Mouse (Mus musculus): ENCODE measurements around the gene Mon2.
"Not testable (repeated sequence)": the region's sequence is repeated elsewhere in the genome, so short reads cannot be mapped to it uniquely, and the experiment has no call there.

The Mon2 gene

DNA sequence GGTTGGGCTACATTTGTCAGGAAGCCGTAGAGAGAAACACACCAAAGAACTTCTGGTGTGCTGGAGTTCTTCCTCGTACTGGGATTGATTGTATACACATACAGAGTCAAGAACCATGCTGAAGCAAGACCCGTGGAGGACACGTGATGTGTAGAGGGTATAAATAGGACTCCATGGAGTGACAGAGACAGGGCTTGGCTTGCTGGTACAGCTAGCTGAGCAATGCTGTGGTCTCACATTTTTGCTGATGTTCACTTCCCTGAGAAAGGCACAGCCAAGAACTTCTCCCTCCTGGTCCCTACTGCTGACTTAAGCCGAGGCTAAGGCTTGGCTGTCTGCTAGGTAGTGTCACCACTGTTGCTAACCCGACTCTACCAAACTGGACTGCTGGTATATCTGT lies 15.5 kb downstream of the Mon2 start:
- DNase-seq (ENCODE audit: extremely low spot score, low read depth, low spot score), result no peak

DNA sequence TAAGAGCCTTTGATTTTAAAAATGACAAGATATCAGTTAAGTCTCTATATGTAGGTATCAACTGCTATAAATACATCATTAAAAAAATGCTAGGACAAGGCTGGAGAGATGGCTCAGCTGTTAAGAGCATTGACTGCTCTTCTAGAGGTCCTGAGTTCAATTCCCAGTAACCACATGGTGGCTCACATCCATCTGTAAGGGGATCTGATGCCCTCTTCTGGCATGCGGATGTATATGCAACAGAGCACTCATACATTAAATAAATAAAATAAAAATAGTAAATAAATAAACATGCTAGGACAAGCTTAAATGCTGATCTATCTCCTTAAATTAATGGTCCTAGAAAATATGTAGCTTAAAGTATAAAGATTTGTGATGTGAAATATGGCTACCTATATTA lies 19.2 kb downstream of the Mon2 start:
- no peak for DNase-seq (ENCODE audit: extremely low spot score, low read depth, low spot score)

DNA sequence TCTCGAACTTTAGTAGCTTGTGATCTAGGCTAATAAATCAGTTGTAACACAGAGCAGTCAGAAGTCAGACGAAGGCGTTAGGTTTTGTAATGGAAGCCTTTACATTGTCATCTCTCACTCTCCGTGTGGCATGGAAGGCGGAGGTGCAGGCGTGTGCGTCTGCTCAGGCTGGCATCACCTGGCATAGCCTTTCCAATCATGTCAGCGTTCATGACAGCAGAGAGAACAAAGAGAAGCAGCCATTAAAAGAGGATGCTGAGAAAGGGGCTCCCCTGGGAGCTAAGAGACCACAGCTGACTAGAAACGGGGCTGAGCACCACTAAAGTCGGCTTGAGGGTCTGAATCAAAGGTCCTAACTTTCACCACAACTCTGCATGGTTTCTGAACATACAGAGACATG lies 19.8 kb downstream of the Mon2 start:
- DNase-seq (ENCODE audit: extremely low spot score, low read depth, low spot score), result no peak

DNA sequence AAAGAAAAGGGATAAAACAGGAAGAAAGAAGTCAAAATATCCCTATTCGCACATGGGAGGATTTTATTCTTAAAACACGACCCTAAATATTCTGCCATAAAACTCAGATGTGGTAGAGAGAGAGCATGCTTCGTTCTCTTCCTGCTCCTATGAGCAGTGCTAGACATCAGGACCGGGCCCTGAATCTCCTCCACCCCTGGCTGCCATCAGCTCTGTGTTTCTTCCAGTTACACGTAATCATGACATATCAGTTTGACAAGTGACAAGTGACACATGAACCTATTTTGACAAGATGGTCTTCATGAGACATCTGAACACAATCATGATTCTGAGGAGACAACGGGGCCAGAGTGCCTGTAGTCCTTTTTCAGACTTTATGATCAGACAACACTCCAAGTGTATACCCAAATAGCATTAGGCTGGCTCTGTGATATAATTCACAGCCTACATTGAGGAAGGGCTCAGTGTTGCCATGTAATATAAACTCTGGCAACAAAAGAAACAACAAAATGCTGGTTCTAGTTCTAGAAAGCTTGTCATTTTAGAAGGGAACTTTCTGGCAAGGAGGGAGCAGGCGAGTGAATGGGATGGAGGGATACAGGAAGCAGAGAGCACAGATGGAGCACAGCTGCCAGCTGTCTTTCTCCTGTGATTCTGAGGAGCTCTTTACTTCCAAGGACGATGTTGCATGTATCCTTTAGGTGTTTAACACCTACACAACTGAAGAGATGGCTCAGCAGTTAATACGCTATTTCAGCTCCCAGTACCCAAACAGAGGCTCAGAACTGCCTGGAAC lies 20.9 kb downstream of the Mon2 start:
- no peak for DNase-seq (ENCODE audit: extremely low spot score, low read depth, low spot score)

DNA sequence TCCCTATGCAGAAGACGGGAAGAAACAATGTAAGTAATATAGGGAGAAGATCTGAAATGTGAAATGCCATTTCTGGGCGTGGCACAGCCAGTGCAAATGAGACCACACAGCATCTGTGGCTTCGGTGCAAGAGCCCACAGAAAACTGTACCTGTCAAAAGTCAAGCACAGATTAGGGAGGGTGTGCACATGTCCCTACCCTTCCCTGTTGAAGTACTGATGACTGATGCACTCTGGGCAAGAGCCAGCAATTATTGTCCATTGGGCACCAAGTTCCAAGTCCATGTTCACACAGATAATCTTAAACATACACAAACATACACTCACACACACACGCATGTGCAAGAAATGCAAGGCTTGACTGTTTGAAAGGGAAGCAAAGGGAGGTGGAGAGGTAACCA lies 22.7 kb downstream of the Mon2 start:
- no peak for DNase-seq (ENCODE audit: extremely low spot score, low read depth, low spot score)

DNA sequence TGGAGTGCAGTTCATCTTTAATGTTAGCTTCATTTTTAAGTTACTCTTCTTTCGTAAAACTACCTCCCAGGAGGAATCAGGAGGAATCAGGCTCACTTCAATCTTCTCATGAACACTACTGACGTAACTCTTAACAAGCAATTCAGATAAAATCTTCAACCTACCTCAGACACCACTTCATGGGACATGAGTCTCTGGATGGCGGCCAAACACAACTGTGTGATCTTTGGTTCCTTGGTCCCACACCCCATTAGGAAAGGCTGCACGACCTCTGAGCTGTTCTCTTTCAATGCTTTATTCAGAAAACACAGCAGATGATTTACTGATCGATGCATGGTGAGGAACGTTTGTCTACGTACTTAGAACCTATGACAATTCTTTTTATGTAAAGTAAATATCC lies 24.3 kb downstream of the Mon2 start:
- DNase-seq (ENCODE audit: extremely low spot score, low read depth, low spot score), result no peak

DNA sequence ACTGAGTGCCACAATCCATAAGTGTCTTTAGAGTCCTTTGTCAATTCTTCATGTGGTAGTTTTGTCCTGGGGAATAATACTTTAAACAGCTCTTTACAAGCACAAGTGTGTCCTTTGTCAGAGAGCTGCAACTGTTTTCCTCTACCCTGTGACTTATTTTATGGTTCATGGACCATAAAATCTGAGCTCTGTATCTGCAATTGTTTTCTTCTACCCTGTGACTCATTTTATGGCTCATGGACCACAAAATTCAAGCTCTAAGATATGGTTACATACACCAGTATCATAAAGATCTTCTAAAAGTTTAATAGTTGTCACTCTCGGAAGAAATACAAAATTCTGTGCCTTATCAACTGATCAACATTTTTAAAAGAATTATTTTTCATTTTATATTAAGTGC lies 27.6 kb downstream of the Mon2 start:
- DNase-seq (ENCODE audit: extremely low spot score, low read depth, low spot score), result no peak

DNA sequence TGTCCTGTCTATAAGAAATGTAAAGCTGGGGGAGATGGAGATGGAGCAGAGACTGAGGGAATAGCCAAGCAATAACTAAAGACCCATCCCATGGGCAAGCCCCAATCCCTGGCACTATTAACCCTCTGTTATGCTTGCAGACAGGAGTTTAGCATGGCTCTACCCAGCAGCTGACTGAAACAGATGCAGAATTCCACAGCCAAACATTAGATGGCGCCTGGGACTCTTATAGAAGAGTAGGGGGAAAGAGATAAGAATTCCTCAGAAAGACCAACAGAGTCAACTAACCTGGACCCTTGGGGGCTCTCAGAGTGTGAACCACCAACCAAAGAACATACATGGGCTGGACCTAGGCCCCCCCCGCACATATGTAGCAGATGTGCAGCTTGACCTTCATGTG lies 36.4 kb downstream of the Mon2 start:
- no peak for DNase-seq (ENCODE audit: extremely low spot score, low read depth, low spot score)

DNA sequence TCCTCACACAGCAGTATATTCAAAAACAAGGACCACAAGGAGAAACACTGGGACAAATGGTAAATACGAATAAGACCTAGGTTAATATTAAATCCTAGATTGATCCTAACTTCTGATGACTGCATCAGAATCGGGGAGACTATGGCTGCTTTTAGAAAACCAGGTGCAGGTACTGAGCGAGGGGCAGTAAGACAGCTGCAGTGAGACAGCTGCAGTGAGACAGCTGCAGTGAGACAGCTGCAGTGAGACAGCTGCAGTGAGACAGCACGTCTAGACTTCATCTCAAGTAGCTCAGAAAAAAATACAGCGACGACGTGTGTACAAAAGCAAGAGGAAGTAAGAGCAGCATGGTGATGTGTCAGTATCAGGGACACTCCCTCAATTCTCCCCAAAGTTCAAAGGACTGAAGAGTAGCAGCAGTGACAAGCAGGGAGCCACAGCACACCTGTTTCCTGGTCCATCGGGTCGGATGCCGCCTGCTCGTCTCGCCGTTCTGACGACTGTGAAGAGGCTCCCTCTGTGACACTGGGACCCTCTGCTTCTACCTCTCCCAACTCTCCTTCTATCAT lies 44.1 kb downstream of the Mon2 start:
- no peak for DNase-seq (ENCODE audit: extremely low spot score, low read depth, low spot score)

DNA sequence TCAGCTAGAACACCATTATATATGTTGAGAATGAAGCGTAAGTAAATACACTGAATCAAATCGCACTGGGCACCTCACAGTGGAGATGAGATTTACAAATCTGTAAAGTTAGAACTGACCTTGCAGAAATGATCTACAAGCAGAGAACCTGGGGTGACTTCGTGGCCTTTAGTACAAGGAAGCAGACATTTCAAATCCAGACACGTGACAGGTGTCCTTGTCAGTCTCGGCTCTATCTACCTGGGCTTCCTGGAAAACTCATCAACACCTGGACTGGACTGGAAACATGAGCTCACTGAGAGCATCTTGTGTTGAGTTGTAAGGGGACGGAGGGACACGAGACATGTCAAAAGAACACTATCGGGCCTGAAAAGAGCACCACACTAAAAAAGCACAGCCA lies 44.9 kb downstream of the Mon2 start:
- DNase-seq (ENCODE audit: extremely low spot score, low read depth, low spot score), result no peak

DNA sequence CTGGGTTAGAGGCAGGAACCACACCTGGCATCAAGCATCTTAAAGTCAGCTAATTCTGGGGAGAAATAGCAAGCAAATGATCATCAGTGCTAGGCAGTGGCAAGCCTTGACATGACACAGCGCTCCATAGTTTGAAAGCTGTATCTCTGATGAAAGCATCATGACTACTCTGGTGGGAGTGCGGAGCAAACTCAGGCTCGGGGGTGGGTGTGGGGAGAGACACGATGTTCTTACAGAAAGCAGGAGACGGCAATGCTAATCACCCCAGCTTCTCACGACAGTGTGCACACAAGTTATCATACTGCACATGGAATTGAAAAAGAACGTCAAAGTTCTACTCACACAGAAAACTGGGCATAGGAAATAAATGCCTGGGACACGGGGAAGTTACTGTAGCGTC lies 45.7 kb downstream of the Mon2 start:
- DNase-seq (ENCODE audit: extremely low spot score, low read depth, low spot score), result no peak

DNA sequence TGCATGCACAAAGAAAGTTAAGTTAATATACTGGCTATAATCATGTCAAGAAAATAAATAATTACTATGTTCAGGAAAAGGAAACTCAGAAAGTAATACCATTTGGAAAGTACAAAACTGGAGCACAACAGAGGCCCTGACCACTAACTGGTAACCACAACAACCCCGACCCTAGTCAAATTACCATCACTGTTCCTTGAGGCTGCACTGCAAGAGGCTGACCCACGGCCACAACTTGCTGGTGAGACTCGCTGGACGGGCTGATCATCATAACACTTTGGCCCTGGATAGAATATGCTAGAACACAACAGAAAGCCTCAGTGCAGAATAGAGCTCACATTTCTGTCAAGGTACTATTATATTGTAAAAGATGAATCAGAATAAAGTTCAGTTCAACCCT lies 47.4 kb downstream of the Mon2 start:
- no peak for DNase-seq (ENCODE audit: extremely low spot score, low read depth, low spot score)

DNA sequence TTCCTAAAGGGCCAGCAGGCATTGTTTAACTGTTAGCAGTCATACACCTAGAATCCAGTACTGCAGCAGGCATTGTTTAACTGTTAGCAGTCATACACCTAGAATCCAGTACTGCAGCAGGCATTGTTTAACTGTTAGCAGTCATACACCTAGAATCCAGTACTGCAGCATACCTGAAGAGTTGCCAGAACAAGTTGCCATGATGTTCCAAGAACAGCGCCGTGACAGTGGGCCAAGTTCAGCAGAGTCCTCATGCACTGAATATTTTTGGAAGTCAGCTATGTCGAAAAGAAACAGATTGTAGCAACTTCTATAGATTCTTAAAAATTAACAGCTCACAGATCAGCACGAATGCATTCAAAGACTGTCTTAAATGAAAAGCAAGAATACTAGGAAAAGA lies 49.6 kb downstream of the Mon2 start:
- not testable (repeated sequence) for DNase-seq (ENCODE audit: extremely low spot score, low read depth, low spot score)

DNA sequence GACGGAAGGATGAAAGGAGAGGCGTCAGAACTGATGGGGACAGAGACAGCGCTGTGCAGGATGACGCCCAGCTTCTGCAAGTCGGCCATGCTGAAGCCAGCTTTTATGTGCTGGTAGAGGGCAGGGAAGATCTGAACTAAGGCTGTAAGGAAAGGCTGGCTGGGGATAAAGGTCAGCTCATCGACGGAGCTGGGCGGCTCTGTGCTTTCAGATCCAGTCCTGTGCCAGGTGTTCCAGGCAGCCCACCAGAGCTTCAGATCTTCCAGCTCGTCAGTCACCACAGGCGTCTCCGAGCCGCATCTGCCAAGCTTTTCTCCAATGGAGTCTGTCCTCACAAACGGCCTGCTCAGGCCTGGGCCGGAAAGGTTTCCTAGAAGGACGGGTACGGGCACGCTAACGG lies 62.9 kb downstream of the Mon2 start:
- DNase-seq (ENCODE audit: extremely low spot score, low read depth, low spot score), result no peak

DNA sequence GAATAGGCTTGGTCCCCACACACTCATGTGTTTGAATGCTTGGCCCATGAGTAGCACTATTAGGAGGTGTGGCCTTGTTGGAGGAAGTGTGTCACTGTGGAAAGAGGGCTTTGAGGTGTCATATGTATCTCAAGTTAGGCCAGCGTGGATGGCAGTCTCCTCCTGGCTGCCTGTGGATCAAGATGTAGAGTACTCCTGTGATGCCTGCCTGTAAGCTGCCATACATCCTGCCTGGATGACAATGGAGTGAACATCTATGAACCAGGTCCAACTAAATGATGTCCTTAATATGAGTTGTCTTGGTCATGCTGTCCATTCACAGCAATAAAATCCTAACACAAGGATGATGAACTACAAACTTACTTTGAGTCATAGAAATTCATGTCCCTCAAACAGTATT lies 64.9 kb downstream of the Mon2 start:
- DNase-seq (ENCODE audit: extremely low spot score, low read depth, low spot score), result no peak

DNA sequence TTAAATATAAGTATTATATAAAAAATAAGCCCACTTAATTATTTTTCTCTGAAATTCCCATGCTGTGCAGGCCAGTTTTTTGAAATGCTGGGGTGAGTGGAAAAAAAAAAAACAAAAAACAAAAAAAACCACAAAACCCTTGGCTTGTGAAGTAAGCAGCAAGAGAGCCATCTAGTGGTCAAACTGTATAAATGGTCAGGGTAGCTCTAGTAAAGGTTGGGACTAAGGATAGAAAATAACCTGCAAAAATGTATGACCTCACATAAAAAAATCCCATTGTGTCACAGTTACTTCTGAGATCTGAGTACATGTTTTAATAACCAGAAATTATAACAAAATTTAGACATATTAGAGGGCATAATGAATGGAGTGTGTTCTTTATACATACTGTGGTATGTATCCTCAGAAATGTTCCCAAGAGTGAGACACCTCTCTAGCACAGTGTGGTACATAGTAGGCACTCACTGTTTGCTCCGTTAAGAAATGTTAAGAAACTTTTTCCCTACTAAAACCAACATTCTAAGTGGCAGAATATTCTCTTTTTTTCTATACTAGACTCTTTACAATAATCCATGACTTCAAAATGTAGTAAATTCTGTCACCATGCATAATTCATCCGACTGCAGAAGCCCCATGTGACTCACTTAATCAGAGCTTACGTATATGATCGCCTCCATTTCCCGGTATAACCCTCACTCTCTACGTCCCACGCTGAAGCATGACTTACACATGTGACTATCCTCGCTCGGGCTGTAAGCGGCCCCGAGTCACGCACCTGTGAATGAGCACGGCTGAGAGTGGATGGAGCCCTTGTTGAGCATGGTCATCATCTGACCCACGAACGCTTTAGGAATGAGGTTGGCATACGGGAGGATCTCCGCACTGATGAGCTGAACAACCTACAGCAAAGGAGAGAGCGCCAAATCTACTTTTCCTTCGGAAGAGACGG lies 70.8 kb downstream of the Mon2 start:
- no peak for DNase-seq (ENCODE audit: extremely low spot score, low read depth, low spot score)

DNA sequence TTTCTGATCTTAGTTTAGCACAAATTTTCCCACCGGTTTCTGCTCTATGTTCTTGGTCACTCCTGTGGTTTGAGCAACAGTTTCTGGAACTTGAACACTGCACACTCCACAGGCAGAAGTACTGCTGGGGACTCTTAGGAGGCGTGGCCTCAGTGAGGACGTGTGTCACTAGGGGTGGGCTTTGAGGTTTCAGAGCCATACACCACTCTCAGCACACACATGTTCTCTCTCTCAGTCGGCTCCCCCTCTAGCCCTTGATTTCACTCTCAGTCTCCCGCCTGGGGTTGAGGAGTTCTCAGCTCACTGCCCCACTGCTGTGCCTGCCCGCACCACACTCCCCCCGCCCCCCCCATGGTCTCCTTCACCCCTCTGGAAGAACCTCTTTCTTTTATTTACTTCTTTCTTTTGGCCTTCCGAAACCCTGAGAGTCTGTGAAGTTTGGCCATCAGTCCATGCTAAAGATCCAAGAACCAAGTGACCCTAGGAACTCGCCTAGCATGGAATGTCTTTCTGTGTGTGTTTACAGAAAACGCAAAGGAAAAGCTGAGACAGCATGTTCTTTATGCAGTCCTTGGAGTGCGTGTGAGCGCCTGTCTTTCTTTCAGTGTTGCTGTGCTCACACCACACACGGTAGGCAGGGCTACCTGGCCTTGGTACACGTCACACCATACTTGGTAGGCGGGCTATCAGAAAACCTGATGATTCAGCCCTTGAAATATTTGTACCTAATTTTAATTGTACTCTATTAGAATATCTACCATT lies 71.6 kb downstream of the Mon2 start:
- no peak for DNase-seq (ENCODE audit: extremely low spot score, low read depth, low spot score)

DNA sequence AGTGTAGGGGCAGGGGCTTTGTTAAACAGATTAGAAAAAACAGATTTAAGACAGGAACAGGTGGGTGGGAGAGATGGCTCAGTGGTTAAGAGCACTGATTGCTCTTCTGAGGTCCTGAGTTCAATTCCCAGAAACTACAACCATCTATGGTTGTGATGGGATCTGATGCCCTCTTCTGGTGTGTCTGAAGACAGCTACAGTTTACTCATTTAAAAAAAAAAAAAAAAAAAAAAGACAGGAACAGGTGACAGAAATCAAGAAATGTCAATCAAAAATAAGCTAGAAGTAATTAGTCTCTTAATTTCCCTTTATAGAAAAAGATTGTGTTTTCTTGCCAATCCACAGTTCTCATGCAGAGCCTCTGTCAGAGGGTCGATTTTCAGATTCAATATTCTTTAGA lies 74.3 kb downstream of the Mon2 start:
- DNase-seq (ENCODE audit: extremely low spot score, low read depth, low spot score), result no peak

DNA sequence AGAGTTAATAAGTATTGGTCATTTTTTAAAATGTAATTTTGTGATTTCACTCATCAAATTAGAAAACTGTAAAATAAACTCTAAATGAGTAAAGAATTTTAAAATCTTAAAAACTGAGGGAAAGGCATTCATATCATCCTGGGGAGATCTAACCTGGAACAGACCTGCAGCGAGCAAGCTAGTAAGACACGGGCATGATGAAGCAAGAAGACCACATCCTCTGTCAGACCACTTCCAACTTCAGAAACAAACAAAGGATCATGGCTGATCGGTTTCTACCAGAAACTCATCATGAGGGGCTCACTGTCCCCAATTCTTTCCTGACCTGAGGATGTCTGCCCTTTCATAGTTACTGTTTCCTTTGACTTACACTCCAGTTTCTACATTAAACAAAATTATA lies 74.9 kb downstream of the Mon2 start:
- no peak for DNase-seq (ENCODE audit: extremely low spot score, low read depth, low spot score)

DNA sequence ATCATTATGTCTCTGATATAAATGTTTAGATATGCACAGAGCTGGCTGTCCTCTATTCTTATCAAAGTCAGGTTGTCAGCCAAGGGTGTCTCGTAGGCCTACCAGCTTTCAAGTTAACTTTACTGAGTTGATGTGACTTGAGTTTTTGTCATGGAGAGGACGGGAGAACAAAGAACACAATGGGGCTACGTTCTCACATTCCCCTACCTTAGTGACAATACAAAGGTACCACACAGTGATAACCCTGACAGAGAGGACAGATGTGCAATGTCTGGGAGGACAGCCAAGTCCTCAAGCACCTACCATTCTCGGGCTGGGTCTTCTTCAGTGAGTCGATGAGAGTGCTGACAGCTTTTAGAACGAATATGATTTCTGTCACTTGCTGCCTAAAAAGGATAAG lies 76.9 kb downstream of the Mon2 start:
- DNase-seq (ENCODE audit: extremely low spot score, low read depth, low spot score), result no peak

DNA sequence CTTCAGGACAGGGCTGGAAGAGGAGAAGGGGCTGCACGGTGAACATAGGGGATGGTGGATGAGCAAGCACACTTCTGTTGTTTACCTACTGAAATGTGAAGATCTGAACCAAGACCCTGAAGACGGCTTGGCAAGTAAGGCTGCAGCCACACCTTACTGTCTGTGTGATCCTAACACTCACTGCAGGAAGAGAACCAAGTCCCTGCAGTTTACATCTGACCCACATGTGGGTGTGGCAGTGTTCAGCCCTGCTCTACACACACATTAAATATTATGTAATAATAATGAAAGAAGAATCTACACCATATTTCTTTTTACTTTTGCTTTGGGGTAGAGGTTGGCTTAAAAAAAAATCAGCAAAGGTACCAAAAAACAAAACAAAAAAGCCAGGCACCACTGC lies 78.5 kb downstream of the Mon2 start:
- DNase-seq (ENCODE audit: extremely low spot score, low read depth, low spot score), result no peak
